Mouse (Mus musculus) limb, embryonic 15.5 days (tissue): ENCODE results near the gene Rnf135. TPM values are rescaled to one million over a fixed set of nuclear protein-coding genes. Genes with fewer than 3 reads are reported as not detected.

Experiments
- polyA plus RNA-seq: library from polyadenylated mRNA; unstranded; fragments of >200 nt; fragmentation: Nextera tagmentation; extraction: Ambion mirVana; gene quantifications from 2 replicates; pipeline ENCODE4 v1.2.1, GENCODE M21; 2015

The Rnf135 gene
- polyA plus RNA-seq, 1 experiment from 2014 or later: 9.2 TPM

Other genes starting within 250 kb of the Rnf135 start
- 43.3 and 44.8 TPM in 2 replicates for gene Utp6, start 221.5 kb upstream of the Rnf135 start, polyA plus RNA-seq
- gene Suz12, start 190.7 kb upstream of the Rnf135 start, polyA plus RNA-seq: 13.2 and 17.3 TPM in 2 replicates
- 44.2 and 44.4 TPM in 2 replicates for gene Crlf3, start 102.9 kb upstream of the Rnf135 start, polyA plus RNA-seq
- 8.7 and 9.3 TPM in 2 replicates for gene Atad5, start 94.5 kb upstream of the Rnf135 start, polyA plus RNA-seq
- 27.1 and 28.3 TPM in 2 replicates for gene Tefm, start 41.7 kb upstream of the Rnf135 start, polyA plus RNA-seq
- gene Adap2, start 29.7 kb upstream of the Rnf135 start, polyA plus RNA-seq: 1.9 and 2.5 TPM in 2 replicates
- 51.3 and 54.1 TPM in 2 replicates for gene Rhot1, start 25.2 kb downstream of the Rnf135 start, polyA plus RNA-seq
- gene Rhbdl3, start 117.1 kb downstream of the Rnf135 start, polyA plus RNA-seq: 5.7 and 7.8 TPM in 2 replicates
- gene 5730455P16Rik, start 194.2 kb downstream of the Rnf135 start, polyA plus RNA-seq: 21.2 and 21.6 TPM in 2 replicates
- 193 and 196 TPM in 2 replicates for gene Zfp207, start 199.4 kb downstream of the Rnf135 start, polyA plus RNA-seq
- 292 and 301 TPM in 2 replicates for gene Psmd11, start 244.8 kb downstream of the Rnf135 start, polyA plus RNA-seq